Mouse (Mus musculus) stomach, postnatal 0 days (tissue): ENCODE measurements at regions not wholly inside any gene's neighbourhood (a gene's known extent, or its start where the extent isn't known, plus 50 kb on each side); places are given as distances from the start of the nearest gene placed in this dataset.

Experiments
- CTCF ChIP-seq: IDR thresholded peaks from 2 replicates; pipeline ENCODE4 v1.5.1; 2016; ENCODE audit warnings: antibody characterized with exemption, low read depth, mild to moderate bottlenecking, moderate library complexity
- EP300 ChIP-seq: optimal IDR thresholded peaks from 2 replicates; pipeline ENCODE3; 2016; ENCODE audit warnings: antibody characterized with exemption

DNA sequence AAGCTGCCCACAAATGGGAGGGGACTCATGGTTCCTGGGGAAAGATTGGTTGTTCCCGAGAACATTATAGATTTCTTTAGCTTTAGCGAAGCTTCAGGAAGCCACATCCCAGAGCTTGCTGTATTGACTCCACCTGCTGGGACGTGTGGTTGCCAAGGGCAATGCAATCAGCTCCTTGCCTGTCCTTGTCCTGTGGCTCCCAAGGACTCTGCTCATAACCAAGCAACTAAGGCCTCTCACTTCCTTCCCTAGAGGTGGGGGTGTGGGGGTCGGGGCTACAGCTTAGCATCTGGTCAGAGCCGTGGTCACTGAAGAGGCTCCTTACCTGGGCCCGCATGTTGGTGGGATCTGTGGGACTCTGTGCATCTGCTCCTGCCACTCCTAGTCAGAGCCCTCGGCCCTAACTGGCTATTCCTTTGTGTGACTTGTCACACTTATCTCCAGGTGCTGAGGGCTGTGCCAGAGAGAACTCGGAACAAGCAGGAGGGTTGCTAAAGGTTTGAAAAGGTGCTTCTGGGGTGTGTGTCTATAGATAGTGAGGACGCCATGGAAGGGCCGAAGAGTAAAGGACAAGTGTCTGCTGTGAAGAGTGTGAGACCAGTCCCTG lies 270.9 kb upstream of the N4bp1 start:
- no peak for TF ChIP-seq CTCF
- TF ChIP-seq EP300, result no peak
